Mouse (Mus musculus): ENCODE results near the gene Gm11032. TPM values are rescaled to one million over a fixed set of nuclear protein-coding genes. Genes with fewer than 3 reads are reported as not detected.
"Not testable (repeated sequence)": the region's sequence is repeated elsewhere in the genome, so short reads cannot be mapped to it uniquely, and the experiment has no call there.

Gm11032 gene
- polyA plus RNA-seq (2016; fragmentation: Nextera tagmentation; extraction: Ambion mirVana), result not detected in 2 replicates

- DNase-seq (ENCODE audit: low spot score), result no peak
- 88% methylated on average over 16 of the region's 16 CpGs for WGBS
These were observed at the start of gene Gm11032 for GRCm38 (mm10) chr11:4620017-4620485. TSS of gene Gm11032 (plus strand) at chr11:4620067.

DNA sequence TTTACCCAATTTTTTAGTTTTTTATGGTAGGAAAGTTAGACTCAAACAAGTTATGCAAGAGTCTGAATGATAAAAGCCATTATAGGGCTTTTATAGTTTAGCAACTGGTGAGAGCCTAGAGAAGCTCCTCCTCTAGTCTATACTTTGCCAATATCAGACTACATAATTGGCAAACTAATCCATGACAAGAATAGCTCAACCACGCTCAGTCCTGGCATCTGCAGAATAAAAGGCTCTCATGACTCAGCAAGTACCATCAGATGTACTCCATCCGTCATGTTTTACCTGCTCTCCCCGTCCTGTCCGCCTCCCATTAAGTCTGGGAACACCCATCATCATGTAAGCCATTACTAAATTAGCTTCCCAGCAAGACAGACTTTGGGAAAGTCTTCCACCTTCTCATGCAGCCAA, 48.4 kb upstream of the Gm11032 start:
- Histone ChIP-seq H3K9me3 (no peaks in the 10 kb centered on the region), H3K4me1 (replicated peaks) (peaks cover 7% of the 10 kb centered on the region), H3K27ac (no peak overlapping the region), H3K27me3 (ENCODE audit: insufficient read depth, poor library complexity, severe bottlenecking) (no peaks in the 10 kb centered on the region), H3K4me3 (no peak overlapping the region), H3K36me3 (0 out of 2 replicates have a peak, but pooled peaks cover 5% of the 10 kb centered on the region)
- 82% methylated on average over 4 of the region's 4 CpGs for WGBS
- no peak for DNase-seq (ENCODE audit: low spot score)

More at GRCm38 (mm10) chr11:4620017-4620485, at the start of gene Gm11032:
- Histone ChIP-seq H3K27ac (no peak within 1 kb of the TSS), H3K27me3 (ENCODE audit: insufficient read depth, poor library complexity, severe bottlenecking) (no peaks in the 10 kb centered on the region), H3K4me1 (replicated peaks) (no peaks in the 10 kb centered on the region), H3K9me3 (no peaks in the 10 kb centered on the region), H3K36me3 (no peaks in the 10 kb centered on the region), H3K4me3 (no peak within 1 kb of the TSS)

- 90% methylated on average over 2 of the region's 2 CpGs for WGBS
- not testable (repeated sequence) for DNase-seq (ENCODE audit: low spot score); H3K36me3 ChIP-seq; H3K27me3 ChIP-seq (ENCODE audit: insufficient read depth, poor library complexity, severe bottlenecking); H3K4me1 ChIP-seq (replicated peaks); H3K9me3 ChIP-seq; H3K27ac ChIP-seq; H3K4me3 ChIP-seq
These were observed 43.7 kb upstream of the Gm11032 start for GRCm38 (mm10) chr11:4576090-4576732.

GRCm38 (mm10) chr11:4577079-4577478, 42.8 kb upstream of the Gm11032 start:
- WGBS, result 96% methylated on average over 2 of the region's 2 CpGs

GRCm38 (mm10) chr11:4578682-4579081, 41.2 kb upstream of the Gm11032 start:
- Histone ChIP-seq H3K36me3 (no peaks in the 10 kb centered on the region), H3K4me3 (no peak overlapping the region), H3K27ac (no peak overlapping the region), H3K27me3 (ENCODE audit: insufficient read depth, poor library complexity, severe bottlenecking) (no peaks in the 10 kb centered on the region), H3K9me3 (no peaks in the 10 kb centered on the region), H3K4me1 (replicated peaks) (peaks cover 7% of the 10 kb centered on the region)
- no peak for DNase-seq (ENCODE audit: low spot score)
- 94% methylated on average over 2 of the region's 2 CpGs for WGBS

More at GRCm38 (mm10) chr11:4577079-4577478, 42.8 kb upstream of the Gm11032 start:
- H3K27me3 ChIP-seq (ENCODE audit: insufficient read depth, poor library complexity, severe bottlenecking), result no peaks in the 10 kb centered on the region
- H3K9me3 ChIP-seq, result no peaks in the 10 kb centered on the region
- no peak overlapping the region for H3K27ac ChIP-seq
- peaks cover 7% of the 10 kb centered on the region for H3K4me1 ChIP-seq (replicated peaks)
- H3K4me3 ChIP-seq, result no peak overlapping the region
- H3K36me3 ChIP-seq, result no peaks in the 10 kb centered on the region
- DNase-seq (ENCODE audit: low spot score), result no peak

DNA sequence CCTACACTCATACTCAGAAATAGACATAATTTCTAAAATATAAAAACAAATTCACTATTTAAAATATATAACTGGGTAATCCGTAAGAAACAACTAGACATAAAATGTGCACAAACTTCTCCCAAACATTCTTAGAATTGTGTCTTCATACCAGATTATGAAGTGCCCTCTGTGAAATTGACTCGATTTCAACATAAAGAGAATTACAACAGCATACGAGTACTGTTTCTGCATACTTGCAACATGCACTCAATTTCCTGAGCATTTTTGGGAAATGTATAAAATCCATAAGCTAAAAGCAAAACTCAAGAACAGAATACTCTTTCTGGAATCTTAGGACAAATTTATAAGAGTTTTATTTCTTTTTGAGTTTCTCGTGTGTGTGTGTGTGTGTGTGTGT, 28.1 kb upstream of the Gm11032 start:
- H3K9me3 ChIP-seq, result no peaks in the 10 kb centered on the region
- 90% methylated on average over 4 of the region's 4 CpGs for WGBS
- no peaks in the 10 kb centered on the region for H3K27me3 ChIP-seq (ENCODE audit: insufficient read depth, poor library complexity, severe bottlenecking)
- no peak for DNase-seq (ENCODE audit: low spot score)
- H3K27ac ChIP-seq, result no peak overlapping the region
- peaks cover 16% of the 10 kb centered on the region for H3K4me1 ChIP-seq (replicated peaks)
- 0 out of 2 replicates have a peak, but pooled peaks cover 8% of the 10 kb centered on the region for H3K36me3 ChIP-seq
- no peak overlapping the region for H3K4me3 ChIP-seq

- peaks cover 16% of the 10 kb centered on the region for H3K4me1 ChIP-seq (replicated peaks)
- no peaks in the 10 kb centered on the region for H3K27me3 ChIP-seq (ENCODE audit: insufficient read depth, poor library complexity, severe bottlenecking)
- H3K36me3 ChIP-seq, result 0 out of 2 replicates have a peak, but pooled peaks cover 2% of the 10 kb centered on the region
- H3K4me3 ChIP-seq, result peak overlapping the region; percentile 94
- H3K9me3 ChIP-seq, result no peaks in the 10 kb centered on the region
- WGBS, result 47% methylated on average over 5 of the region's 5 CpGs
- DNase-seq (ENCODE audit: low spot score), result no peak
- H3K27ac ChIP-seq, result peak overlapping the region; percentile 40; the same call in 1 of the 2 replicates
These were observed 26.4 kb upstream of the Gm11032 start for GRCm38 (mm10) chr11:4593491-4593848.

DNA sequence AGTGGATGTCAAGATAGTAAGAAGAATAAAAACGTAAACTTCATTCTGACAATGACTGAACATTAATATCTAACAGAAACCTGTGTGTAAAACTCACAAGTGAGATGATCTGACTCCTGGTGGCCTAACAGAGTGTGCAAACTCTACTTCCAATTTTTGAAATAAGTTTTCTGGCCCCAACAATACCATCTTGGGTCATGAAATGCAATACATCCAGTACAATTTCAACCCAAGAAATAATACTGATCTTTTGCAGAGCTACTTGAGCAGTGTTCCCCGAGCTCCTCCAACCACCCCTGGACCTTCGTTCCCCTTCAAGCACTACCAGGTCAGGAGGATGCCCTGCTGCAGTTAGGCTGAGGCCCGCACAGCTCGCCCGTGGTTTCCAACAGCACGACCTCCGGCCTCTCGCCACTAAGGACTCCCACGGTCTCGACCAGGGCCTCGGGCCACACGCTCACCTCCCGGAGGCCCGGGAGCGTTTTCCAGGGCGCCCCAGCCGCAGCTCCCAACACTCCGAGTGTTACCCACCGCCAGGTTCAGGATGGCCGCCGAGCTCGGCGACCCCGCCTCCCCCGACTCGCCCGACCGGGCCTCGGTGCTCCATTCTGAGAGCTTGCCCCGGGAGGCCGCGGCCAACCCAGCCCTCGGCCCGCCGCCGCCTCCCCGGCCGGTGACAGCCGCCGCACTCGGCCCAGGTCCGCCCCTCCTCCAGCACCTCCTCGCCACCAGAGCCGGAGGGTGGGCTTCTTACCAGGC, 25.8 kb upstream of the Gm11032 start:
- Histone ChIP-seq H3K27ac (peak overlapping the region; percentile 98), H3K9me3 (no peaks in the 10 kb centered on the region), H3K36me3 (0 out of 2 replicates have a peak, but pooled peaks cover 2% of the 10 kb centered on the region), H3K27me3 (ENCODE audit: insufficient read depth, poor library complexity, severe bottlenecking) (no peaks in the 10 kb centered on the region), H3K4me3 (peak overlapping the region; percentile 94), H3K4me1 (replicated peaks) (peaks cover 16% of the 10 kb centered on the region)
- WGBS, result under 1% methylated on average over 45 of the region's 45 CpGs
- DNase-seq (ENCODE audit: low spot score), result no peak

- WGBS, result 6% methylated on average over 53 of the region's 53 CpGs
- no peaks in the 10 kb centered on the region for H3K9me3 ChIP-seq
These were observed 25.0 kb upstream of the Gm11032 start, which contains the start of gene Mtmr3 for GRCm38 (mm10) chr11:4594608-4595500. TSS of gene Mtmr3 (minus strand) at chr11:4594863.

GRCm38 (mm10) chr11:4598411-4598810, 21.5 kb upstream of the Gm11032 start:
- WGBS, result 93% methylated on average over 2 of the region's 2 CpGs

More at GRCm38 (mm10) chr11:4594608-4595500, 25.0 kb upstream of the Gm11032 start, which contains the start of gene Mtmr3:
- Histone ChIP-seq H3K4me1 (replicated peaks) (peaks cover 16% of the 10 kb centered on the region), H3K27me3 (ENCODE audit: insufficient read depth, poor library complexity, severe bottlenecking) (no peaks in the 10 kb centered on the region), H3K36me3 (no peaks in the 10 kb centered on the region), H3K27ac (peak within 1 kb of the TSS; percentile 98), H3K4me3 (peak within 1 kb of the TSS; percentile 94)
- DNase-seq (ENCODE audit: low spot score), result peak; percentile 96

DNA sequence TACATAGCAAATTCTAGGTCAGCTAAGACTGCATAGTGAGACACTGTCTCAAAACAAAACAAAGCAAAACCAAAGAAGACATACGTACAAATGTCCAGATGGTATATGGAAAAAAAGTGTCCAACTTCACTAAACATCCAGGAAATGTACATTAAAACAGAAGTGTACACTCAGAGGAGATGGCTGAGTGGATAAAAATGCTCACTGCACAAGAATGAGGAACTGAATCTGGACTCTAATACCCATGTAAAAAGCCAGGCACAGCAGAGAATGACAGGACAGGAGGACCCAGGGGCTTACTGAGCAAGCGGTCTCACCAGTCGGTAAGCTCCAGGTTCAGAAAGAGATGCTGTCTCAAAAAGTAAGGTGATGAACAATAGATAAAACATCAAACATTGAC, 20.0 kb upstream of the Gm11032 start:
- H3K4me3 ChIP-seq, result no peak overlapping the region
- peaks cover 16% of the 10 kb centered on the region for H3K4me1 ChIP-seq (replicated peaks)
- no peak overlapping the region for H3K27ac ChIP-seq
- no peaks in the 10 kb centered on the region for H3K27me3 ChIP-seq (ENCODE audit: insufficient read depth, poor library complexity, severe bottlenecking)
- WGBS, result 90% methylated on average over 3 of the region's 3 CpGs
- H3K9me3 ChIP-seq, result no peaks in the 10 kb centered on the region
- H3K36me3 ChIP-seq, result no peaks in the 10 kb centered on the region
- no peak for DNase-seq (ENCODE audit: low spot score)

More at GRCm38 (mm10) chr11:4598411-4598810, 21.5 kb upstream of the Gm11032 start:
- H3K36me3 ChIP-seq, result no peaks in the 10 kb centered on the region
- no peak overlapping the region for H3K27ac ChIP-seq
- H3K9me3 ChIP-seq, result no peaks in the 10 kb centered on the region
- no peak for DNase-seq (ENCODE audit: low spot score)
- no peaks in the 10 kb centered on the region for H3K27me3 ChIP-seq (ENCODE audit: insufficient read depth, poor library complexity, severe bottlenecking)
- H3K4me3 ChIP-seq, result no peak overlapping the region
- H3K4me1 ChIP-seq (replicated peaks), result peaks cover 19% of the 10 kb centered on the region

- H3K4me1 ChIP-seq (replicated peaks), result peaks cover 13% of the 10 kb centered on the region
- H3K36me3 ChIP-seq, result no peaks in the 10 kb centered on the region
- no peaks in the 10 kb centered on the region for H3K9me3 ChIP-seq
- 83% methylated on average over 5 of the region's 5 CpGs for WGBS
- no peak for DNase-seq (ENCODE audit: low spot score)
- no peak overlapping the region for H3K4me3 ChIP-seq
- no peaks in the 10 kb centered on the region for H3K27me3 ChIP-seq (ENCODE audit: insufficient read depth, poor library complexity, severe bottlenecking)
- no peak overlapping the region for H3K27ac ChIP-seq
These were observed 18.0 kb upstream of the Gm11032 start for GRCm38 (mm10) chr11:4601890-4602289.
